Mouse (Mus musculus): ENCODE data around the gene Dgcr2.

GRCm38 (mm10) chr16:17851860-17852259 is 46.5 kb downstream of the Dgcr2 start:
- TF ChIP-seq CTCF (IDR thresholded peaks at IDR 0.05; ENCODE audit: low read depth, low read length) (no peak), POLR2A (IDR thresholded peaks at IDR 0.05; ENCODE audit: borderline replicate concordance, low read depth, low read length) (no peak)

Measured in bone marrow macrophage, adult 2 months (primary cell).